23 mouse cellular contexts compared by ENCODE assay signal in the genomic region with DNA sequence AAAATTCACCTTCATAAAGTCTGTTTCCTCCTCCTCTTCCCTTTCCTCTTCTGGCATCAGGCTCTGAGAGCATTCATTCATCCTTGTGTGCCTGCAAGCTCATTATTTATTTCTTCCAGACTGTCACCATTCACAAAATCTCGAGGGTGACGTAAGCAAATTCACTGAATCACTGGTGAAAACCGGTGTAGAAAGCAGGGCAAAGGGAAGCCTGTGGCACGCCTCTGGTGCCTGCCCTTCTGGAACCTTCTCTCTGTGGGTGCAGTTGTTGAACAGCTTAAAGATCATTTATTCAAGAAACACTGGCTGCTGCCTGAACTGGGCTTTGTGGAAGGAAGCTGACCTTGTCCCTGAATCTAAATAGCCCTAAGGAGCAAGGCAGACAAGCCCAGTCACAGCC.
A peak's percentile ranks its signal among the peaks of the same experiment; 100 is the strongest.
DNase-seq lines count a peak whose midpoint lies in the region; ATAC-seq and TF ChIP-seq lines count a peak whose summit lies in the region.
"Had no signal": no experiment of that assay in that cellular context is flagged by ENCODE, and none has a peak within 500 bp of the region (broad histone marks: within the 10 kb centered on the region; RNA-seq: fewer than 3 reads in every experiment).

No protein-coding gene starts in this region.

- no peaks in the 10 kb centered on the region for H3K9me3 ChIP-seq in stomach, postnatal 0 days (ENCODE audit: control insufficient read depth, low read length)
- H3K9me3 ChIP-seq: forebrain, embryonic 15.5 days; heart, embryonic 12.5 days; hindbrain, embryonic 13.5 days had no signal

- TF ChIP-seq EP300 in stomach, postnatal 0 days (optimal IDR thresholded peaks at IDR 0.05), result no peak

- H3K27ac ChIP-seq in stomach, postnatal 0 days (replicated peaks), result peak overlapping the region; percentile 53; the same call in 1 of the 2 replicates
- H3K27ac ChIP-seq: forebrain, embryonic 15.5 days; hindbrain, embryonic 13.5 days had no signal

- WGBS in stomach, postnatal 0 days, result 34% methylated on average over 4 of the region's 4 CpGs

- H3K4me2 ChIP-seq in stomach, postnatal 0 days (replicated peaks; ENCODE audit: low read depth), result no peak overlapping the region
- H3K4me2 ChIP-seq: forebrain, embryonic 15.5 days; heart, embryonic 12.5 days; hindbrain, embryonic 13.5 days had no signal

- H3K4me3 ChIP-seq in stomach, postnatal 0 days (ENCODE audit: low read depth, low read length), result no peak overlapping the region
- H3K4me3 ChIP-seq: erythroblast, embryonic 14.5 days; forebrain, embryonic 15.5 days; heart, embryonic 12.5 days; hindbrain, embryonic 13.5 days had no signal

- peak; percentile 15 to 78 for DNase-seq in adrenal gland, adult (ENCODE audit: inconsistent age in 2 of 2, low spot score in 1 of 2)
- DNase-seq in adrenal gland, postnatal 4 days (ENCODE audit: low spot score in 2 of 2), result no peak
- peak; percentile 19 for DNase-seq in retina, postnatal 1 day
- no peak for DNase-seq in retina, embryonic 14.5 days (ENCODE audit: low spot score)
- peak; percentile 66 for DNase-seq in adrenal gland, postnatal 14 days
- peak; percentile 65 for DNase-seq in stomach, postnatal 0 days (ENCODE audit: low spot score)
- DNase-seq in right cerebral cortex, postnatal 14 days, result no peak
- DNase-seq in lung, postnatal 4 days, result no peak
- DNase-seq: cerebellum, adult 8-10 months; gastrocnemius, postnatal 36 days; heart, postnatal 14 days; kidney, adult 8-10 months; kidney, postnatal 25 days; lung, postnatal 14 days; right cerebral cortex, adult 18-20 months; thymus, adult 18-20 months; thymus, postnatal 4 days had no signal

- H3K27me3 ChIP-seq in stomach, postnatal 0 days (ENCODE audit: control insufficient read depth, insufficient read depth, low read length), result no peaks in the 10 kb centered on the region
- H3K27me3 ChIP-seq: forebrain, embryonic 15.5 days; heart, embryonic 12.5 days; hindbrain, embryonic 13.5 days had no signal

- no peaks in the 10 kb centered on the region for H3K4me1 ChIP-seq in stomach, postnatal 0 days (replicated peaks; ENCODE audit: control insufficient read depth, insufficient read depth)

- no peak for TF ChIP-seq CTCF in stomach, postnatal 0 days (IDR thresholded peaks at IDR 0.05; ENCODE audit: low read depth)

- peak; percentile 86 for ATAC-seq in stomach, postnatal 0 days (ENCODE audit: low FRiP score, low TSS enrichment)
- ATAC-seq: forebrain, embryonic 15.5 days; inflammation-experienced regulatory T-cells, adult 6 months had no signal

- H3K36me3 ChIP-seq in stomach, postnatal 0 days (ENCODE audit: control insufficient read depth, insufficient read depth, low read length), result no peaks in the 10 kb centered on the region
- H3K36me3 ChIP-seq: forebrain, embryonic 15.5 days; G1E; heart, embryonic 12.5 days; hindbrain, embryonic 13.5 days had no signal

- no peak overlapping the region for H3K9ac ChIP-seq in stomach, postnatal 0 days (ENCODE audit: low read length)
- H3K9ac ChIP-seq: forebrain, embryonic 15.5 days; heart, embryonic 12.5 days; hindbrain, embryonic 13.5 days had no signal

Comparison
In these comparisons a context has a peak if more than half of its experiments do, and no peak if none do; other contexts are left out.
1. DNase-seq: peak in adrenal gland, adult (2 of 2), retina, postnatal 1 day (single experiment), adrenal gland, postnatal 14 days (single experiment) and stomach, postnatal 0 days (single experiment); none in adrenal gland, postnatal 4 days (0 of 2), retina, embryonic 14.5 days (single experiment), right cerebral cortex, postnatal 14 days (single experiment) and lung, postnatal 4 days (0 of 2).